Mouse (Mus musculus): ENCODE measurements around the gene Adck2. TPM values are rescaled to one million over a fixed set of nuclear protein-coding genes. Genes with fewer than 3 reads are reported as not detected.
A peak's percentile ranks its signal among the peaks of the same experiment; 100 is the strongest.

The Adck2 gene
- polyA plus RNA-seq, 1 experiment from 2014 or later = 25.8 TPM

DNA sequence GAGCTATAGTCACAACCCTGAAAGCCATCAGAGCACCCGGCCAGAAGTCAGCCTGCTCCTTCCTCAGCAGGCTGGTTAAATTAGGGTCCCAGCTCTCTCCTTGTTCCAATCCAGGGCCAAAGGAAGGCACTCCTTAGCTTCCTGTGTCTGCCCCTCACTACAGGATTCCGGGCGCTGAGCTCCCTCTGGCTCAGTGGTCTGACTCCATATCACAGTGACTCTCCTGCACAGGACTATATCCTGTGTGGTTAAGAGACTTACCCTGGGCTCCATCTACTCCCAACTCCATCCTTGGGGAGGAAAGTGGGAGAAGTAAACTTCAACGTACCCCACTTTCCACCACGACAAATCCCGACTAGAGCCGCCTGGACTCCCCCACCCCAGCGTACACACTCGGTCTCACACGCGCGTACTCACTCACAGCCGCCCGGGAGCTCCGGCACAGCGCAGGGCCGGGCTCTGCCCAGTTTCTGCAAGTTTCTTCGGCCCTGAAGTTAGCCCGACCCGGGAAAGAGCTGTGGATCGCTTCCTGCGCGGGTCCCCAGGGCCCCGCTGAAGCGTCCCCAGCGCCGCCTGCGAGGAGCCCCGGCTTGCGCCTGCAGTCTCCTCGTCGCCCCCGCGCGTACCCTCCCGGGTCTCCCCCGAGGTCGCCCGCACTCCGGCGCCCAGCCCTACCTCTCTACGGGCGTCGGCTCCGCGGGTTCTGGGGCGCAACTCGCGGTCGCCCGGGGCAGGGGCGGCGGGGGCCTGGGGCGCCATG lies 16.6 kb upstream of the Adck2 start:
- ATAC-seq (replicated peaks; ENCODE audit: low FRiP score, low read depth) (peak; percentile 51), DNase-seq (ENCODE audit: low spot score) (peak; percentile 69)
- 0 out of 2 replicates have a peak, but pooled peaks have one; percentile 1 for TF ChIP-seq CTCF (IDR thresholded peaks at IDR 0.05; ENCODE audit: low read depth)
- Histone ChIP-seq H3K27me3 (ENCODE audit: insufficient read depth, low read length) (no peaks in the 10 kb centered on the region), H3K36me3 (ENCODE audit: insufficient read depth, low read length) (no peaks in the 10 kb centered on the region), H3K4me3 (replicated peaks; ENCODE audit: low read depth, low read length) (peak overlapping the region; percentile 93), H3K9me3 (replicated peaks; ENCODE audit: low read length) (no peaks in the 10 kb centered on the region), H3K27ac (peak overlapping the region; percentile 92), H3K4me1 (replicated peaks; ENCODE audit: insufficient read depth, low read length) (peaks cover 16% of the 10 kb centered on the region), H3K4me2 (ENCODE audit: low read length) (peak overlapping the region; percentile 73), H3K9ac (ENCODE audit: low read depth, low read length) (peak overlapping the region; percentile 94)
- 1% methylated on average over 54 of the region's 54 CpGs for whole genome bisulfite sequencing

DNA sequence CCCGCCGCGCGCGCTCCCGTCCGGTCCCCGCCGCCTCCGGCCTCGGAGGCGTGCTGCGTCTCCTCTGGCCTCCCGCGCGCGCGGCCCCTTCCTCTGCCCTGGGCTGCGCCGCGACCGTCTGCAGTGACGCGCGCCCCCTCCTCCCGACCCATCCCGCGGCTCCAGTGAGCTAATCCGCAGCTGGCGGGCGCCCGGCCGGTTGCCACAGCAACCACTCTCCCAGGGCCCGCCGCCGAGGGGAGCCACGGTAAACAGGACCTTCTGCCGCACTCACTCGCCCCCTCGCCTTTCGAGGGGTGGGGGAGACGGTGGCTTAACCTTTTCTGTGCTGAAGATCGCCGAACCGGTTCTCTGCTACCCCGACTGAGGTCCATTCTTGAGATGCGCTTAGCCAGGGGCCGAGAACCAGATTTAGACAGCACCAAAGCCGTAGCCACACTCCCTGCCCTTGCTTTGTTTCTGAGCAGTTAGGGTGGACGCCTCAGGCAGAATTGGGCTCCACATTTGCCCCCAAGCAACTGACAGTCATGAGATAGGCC lies 15.9 kb upstream of the Adck2 start, which contains the start of gene Dennd2a:
Gene Dennd2a, minus strand, starts transcription at position 145 of the 539 bp plus-strand sequence.
- Histone ChIP-seq H3K4me3 (replicated peaks; ENCODE audit: low read depth, low read length) (peak within 1 kb of the TSS; percentile 93), H3K9me3 (replicated peaks; ENCODE audit: low read length) (no peaks in the 10 kb centered on the region), H3K36me3 (ENCODE audit: insufficient read depth, low read length) (no peaks in the 10 kb centered on the region), H3K27ac (peak within 1 kb of the TSS; percentile 92), H3K4me1 (replicated peaks; ENCODE audit: insufficient read depth, low read length) (peaks cover 13% of the 10 kb centered on the region), H3K9ac (ENCODE audit: low read depth, low read length) (peak within 1 kb of the TSS; percentile 94), H3K4me2 (ENCODE audit: low read length) (peak within 1 kb of the TSS; percentile 73), H3K27me3 (ENCODE audit: insufficient read depth, low read length) (no peaks in the 10 kb centered on the region)
- DNase-seq (ENCODE audit: low spot score) (peak; percentile 95), ATAC-seq (replicated peaks; ENCODE audit: low FRiP score, low read depth) (peak; percentile 94)
- WGBS = under 1% methylated on average over 42 of the region's 50 CpGs
- no peak for TF ChIP-seq CTCF (IDR thresholded peaks at IDR 0.05; ENCODE audit: low read depth)

DNA sequence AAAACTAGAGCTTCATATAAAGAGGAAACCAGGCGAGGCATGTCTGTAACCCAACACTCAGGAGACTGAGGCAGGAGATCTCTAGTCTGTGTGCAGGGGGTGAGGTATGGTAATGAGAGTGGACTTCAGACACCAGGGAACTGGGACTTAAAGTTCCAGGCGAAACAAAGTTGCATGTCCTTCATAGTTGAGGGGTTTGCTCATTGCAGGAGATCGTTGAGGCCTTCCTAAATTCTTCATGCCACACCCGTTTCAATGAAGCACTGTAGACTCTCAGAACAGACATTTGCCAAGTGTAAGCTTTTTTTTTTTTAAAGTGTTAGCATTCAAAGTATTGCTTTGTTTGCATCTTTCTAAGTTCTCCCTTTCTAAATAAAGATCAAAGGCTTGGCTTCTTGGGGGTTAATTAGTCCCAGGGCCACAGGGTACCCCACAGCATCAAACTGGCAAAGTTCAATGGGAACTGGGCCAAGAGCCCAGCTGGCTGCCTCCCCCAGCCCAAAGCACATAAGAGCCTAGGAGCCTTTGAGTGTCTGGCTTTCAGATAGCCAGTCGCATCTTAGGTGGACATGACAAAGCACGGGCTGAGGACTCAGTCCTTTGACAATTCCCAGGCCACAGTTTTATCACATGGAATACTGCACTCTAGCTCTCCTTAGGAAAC lies 14.3 kb upstream of the Adck2 start:
- Histone ChIP-seq H3K27ac (no peak overlapping the region; the same call in 1 of the 2 replicates), H3K36me3 (ENCODE audit: insufficient read depth, low read length) (no peaks in the 10 kb centered on the region), H3K4me3 (replicated peaks; ENCODE audit: low read depth, low read length) (no peak overlapping the region), H3K9me3 (replicated peaks; ENCODE audit: low read length) (no peaks in the 10 kb centered on the region), H3K9ac (ENCODE audit: low read depth, low read length) (no peak overlapping the region), H3K4me2 (ENCODE audit: low read length) (no peak overlapping the region), H3K27me3 (ENCODE audit: insufficient read depth, low read length) (no peaks in the 10 kb centered on the region), H3K4me1 (replicated peaks; ENCODE audit: insufficient read depth, low read length) (peaks cover 13% of the 10 kb centered on the region)
- ATAC-seq (replicated peaks; ENCODE audit: low FRiP score, low read depth) (no peak), DNase-seq (ENCODE audit: low spot score) (no peak)
- TF ChIP-seq CTCF (IDR thresholded peaks at IDR 0.05; ENCODE audit: low read depth) = no peak
- WGBS = 58% methylated on average over 6 of the region's 6 CpGs

DNA sequence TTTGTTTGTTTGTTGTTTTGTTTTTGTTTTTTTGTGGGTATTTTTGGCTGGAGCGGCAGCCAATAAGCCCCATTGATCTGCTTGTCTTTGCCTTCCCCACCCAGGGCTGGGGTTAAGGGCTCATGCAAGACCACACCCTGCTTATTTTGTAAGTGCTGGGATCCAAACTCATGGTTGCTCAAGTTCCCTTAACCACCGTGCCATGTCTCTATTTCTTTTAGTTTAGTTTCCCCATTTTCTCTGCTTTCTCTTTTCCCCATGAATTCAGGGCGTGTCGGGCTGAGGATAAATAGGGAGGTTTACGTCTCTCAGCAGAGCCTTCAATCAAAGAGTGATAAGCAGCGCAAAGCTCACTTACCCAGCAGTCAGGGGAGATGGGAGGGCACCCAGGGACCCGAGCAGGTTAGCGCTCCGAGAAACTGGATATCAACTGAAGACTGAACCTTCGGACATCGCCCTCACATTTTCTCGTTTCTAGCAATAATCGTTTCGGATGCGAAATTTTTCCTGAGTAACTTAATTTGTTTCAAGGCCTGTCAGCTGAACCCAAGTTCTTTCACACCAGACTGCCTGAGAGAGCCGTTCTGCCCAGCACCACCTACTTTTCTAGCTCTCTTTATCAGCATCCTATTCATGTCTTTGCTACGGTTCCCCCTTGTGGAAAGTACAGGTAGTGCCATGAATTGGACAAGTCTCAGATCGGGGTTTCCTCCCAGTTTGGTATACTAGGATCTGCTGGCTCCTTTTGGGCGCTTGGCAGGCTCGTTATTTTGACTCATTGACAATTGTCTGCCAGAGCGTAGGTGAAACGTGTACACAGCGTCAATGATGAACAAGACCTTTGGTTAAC lies 11.3 kb upstream of the Adck2 start:
- no peak overlapping the region for H3K27ac ChIP-seq
- DNase-seq (ENCODE audit: low spot score) (peak; percentile 96), ATAC-seq (replicated peaks; ENCODE audit: low FRiP score, low read depth) (0 out of 2 replicates have a peak, but pooled peaks have one; percentile 43)
- peak; percentile 96 for TF ChIP-seq CTCF (IDR thresholded peaks at IDR 0.05; ENCODE audit: low read depth)
- H3K4me2 ChIP-seq (ENCODE audit: low read length) = peak overlapping the region; percentile 34
- H3K36me3 ChIP-seq (ENCODE audit: insufficient read depth, low read length) = no peaks in the 10 kb centered on the region
- peaks cover 4% of the 10 kb centered on the region; the same call in 1 of the 2 replicates for H3K4me1 ChIP-seq (replicated peaks; ENCODE audit: insufficient read depth, low read length)
- H3K27me3 ChIP-seq (ENCODE audit: insufficient read depth, low read length) = no peaks in the 10 kb centered on the region
- no peak overlapping the region for H3K9ac ChIP-seq (ENCODE audit: low read depth, low read length)
- no peak overlapping the region for H3K4me3 ChIP-seq (replicated peaks; ENCODE audit: low read depth, low read length)
- no peaks in the 10 kb centered on the region for H3K9me3 ChIP-seq (replicated peaks; ENCODE audit: low read length)
- 21% methylated on average over 23 of the region's 23 CpGs for WGBS

DNA sequence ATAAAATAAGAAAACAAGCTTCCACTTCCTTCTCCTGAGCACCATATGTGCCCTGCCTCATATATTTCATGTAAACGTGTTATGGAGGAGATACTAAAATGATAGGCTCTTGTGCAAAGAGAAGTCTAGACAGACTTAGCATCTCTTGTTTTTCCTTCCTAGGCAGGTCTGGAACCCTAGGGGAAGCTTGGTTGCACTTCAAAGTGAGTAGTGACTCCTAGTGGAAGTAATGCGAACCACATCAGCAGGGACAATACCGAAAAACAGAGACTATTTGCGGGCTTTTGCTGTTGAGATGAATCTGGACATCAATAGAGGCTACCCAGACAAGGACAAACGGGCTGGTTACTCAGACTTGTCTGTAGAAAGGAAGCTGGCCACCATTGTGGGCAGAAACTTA lies 6.1 kb upstream of the Adck2 start:
- Histone ChIP-seq H3K9ac (ENCODE audit: low read depth, low read length) (no peak overlapping the region), H3K36me3 (ENCODE audit: insufficient read depth, low read length) (no peaks in the 10 kb centered on the region), H3K4me2 (ENCODE audit: low read length) (no peak overlapping the region), H3K4me3 (replicated peaks; ENCODE audit: low read depth, low read length) (no peak overlapping the region), H3K9me3 (replicated peaks; ENCODE audit: low read length) (no peaks in the 10 kb centered on the region), H3K27ac (no peak overlapping the region), H3K4me1 (replicated peaks; ENCODE audit: insufficient read depth, low read length) (no peaks in the 10 kb centered on the region), H3K27me3 (ENCODE audit: insufficient read depth, low read length) (no peaks in the 10 kb centered on the region)
- no peak for ATAC-seq (replicated peaks; ENCODE audit: low FRiP score, low read depth)
- peak; percentile 83 for DNase-seq (ENCODE audit: low spot score)
- 16% methylated on average over 5 of the region's 5 CpGs for WGBS
- peak; percentile 93 for TF ChIP-seq CTCF (IDR thresholded peaks at IDR 0.05; ENCODE audit: low read depth)

All from kidney, postnatal 0 days (tissue).